Mouse (Mus musculus): Measurements from ENCODE around the gene Tmem251. TPM values are rescaled to one million over a fixed set of nuclear protein-coding genes. Genes with fewer than 3 reads are reported as not detected.

Tmem251 gene
- polyA plus RNA-seq, 1 experiment from 2014 or later = 9.5 TPM

- H3K36me3 ChIP-seq = no peaks in the 10 kb centered on the region
- 74% methylated on average over 10 of the region's 10 CpGs for WGBS
- H3K4me3 ChIP-seq = no peak overlapping the region
- ATAC-seq (ENCODE audit: borderline replicate concordance, extremely low read depth, low FRiP score, low TSS enrichment) = no peak
- no peaks in the 10 kb centered on the region for H3K27me3 ChIP-seq
- H3K9ac ChIP-seq = no peak overlapping the region
- H3K4me1 ChIP-seq = no peaks in the 10 kb centered on the region
- H3K9me3 ChIP-seq = no peaks in the 10 kb centered on the region
- H3K27ac ChIP-seq = no peak overlapping the region
- no peak overlapping the region for H3K4me2 ChIP-seq
Measured at GRCm38 (mm10) chr12:102714654-102715395, 28.7 kb upstream of the Tmem251 start.

DNA sequence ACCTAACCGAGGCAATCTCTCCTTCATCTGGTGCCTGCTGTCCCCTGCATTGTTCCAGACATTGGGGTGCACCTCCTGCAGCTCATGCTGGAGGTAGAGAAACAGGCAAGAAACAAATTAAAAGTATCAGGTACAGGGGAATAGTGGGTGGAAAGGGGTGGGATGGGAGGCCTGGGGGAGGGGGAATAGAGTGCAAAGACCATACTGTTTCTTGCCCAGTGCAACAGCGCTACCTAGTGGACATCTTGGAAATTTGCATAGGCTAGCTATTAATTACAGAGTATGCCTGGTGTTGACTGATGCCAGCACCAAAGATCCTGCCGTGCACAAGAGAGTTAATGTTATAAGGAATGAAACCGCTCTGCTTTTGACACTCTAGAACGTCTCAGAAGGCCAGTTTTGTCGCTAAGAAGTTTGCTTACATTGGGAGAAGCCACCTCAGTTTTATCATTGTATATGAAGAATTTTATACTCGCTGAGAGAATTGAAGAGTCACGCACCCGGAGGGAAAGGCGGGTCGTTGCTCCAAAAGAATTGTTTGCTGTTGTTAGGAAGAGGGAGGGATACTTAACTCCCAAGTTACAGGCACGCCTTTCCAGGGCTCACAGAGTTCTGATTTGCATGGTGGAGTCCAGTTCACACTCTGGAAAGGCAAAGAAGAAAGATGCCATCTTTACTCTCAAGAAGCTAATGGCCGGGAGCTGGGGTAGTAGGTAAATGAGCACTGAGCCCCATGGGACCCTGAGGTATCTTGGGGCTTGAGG, 23.8 kb upstream of the Tmem251 start:
- Histone ChIP-seq H3K9me3 (no peaks in the 10 kb centered on the region), H3K36me3 (no peaks in the 10 kb centered on the region), H3K4me1 (no peaks in the 10 kb centered on the region), H3K27me3 (no peaks in the 10 kb centered on the region), H3K4me2 (no peak overlapping the region), H3K9ac (no peak overlapping the region), H3K27ac (no peak overlapping the region), H3K4me3 (no peak overlapping the region)
- ATAC-seq (ENCODE audit: borderline replicate concordance, extremely low read depth, low FRiP score, low TSS enrichment) = no peak
- WGBS = 19% methylated on average over 13 of the region's 13 CpGs

DNA sequence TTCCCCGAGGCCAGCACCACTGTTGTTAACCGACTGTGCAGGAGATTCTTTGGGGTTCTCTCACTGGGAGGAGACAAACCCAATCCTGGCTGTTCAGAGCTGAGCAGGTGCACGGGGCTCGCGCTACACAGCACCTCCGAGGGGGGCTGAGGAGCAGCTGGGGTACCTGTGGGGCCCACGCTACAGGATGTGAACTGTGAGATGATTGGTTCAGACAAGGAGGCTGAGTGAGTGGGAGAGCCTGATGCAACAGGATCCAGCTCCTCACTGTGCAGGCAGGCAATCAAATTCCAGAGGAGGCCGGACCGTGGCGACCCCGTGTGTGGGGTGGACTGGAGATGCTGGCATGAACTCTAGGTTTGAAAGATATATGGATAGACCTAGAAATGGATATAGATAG, 21.1 kb upstream of the Tmem251 start:
- H3K4me2 ChIP-seq = no peak overlapping the region
- no peak overlapping the region for H3K9ac ChIP-seq
- WGBS = 48% methylated on average over 11 of the region's 11 CpGs
- H3K4me1 ChIP-seq = no peaks in the 10 kb centered on the region
- H3K27me3 ChIP-seq = no peaks in the 10 kb centered on the region
- H3K4me3 ChIP-seq = no peak overlapping the region
- H3K9me3 ChIP-seq = no peaks in the 10 kb centered on the region
- no peak for ATAC-seq (ENCODE audit: borderline replicate concordance, extremely low read depth, low FRiP score, low TSS enrichment)
- no peak overlapping the region for H3K27ac ChIP-seq
- H3K36me3 ChIP-seq = no peaks in the 10 kb centered on the region

GRCm38 (mm10) chr12:102722966-102723365, 20.6 kb upstream of the Tmem251 start:
- Histone ChIP-seq H3K27ac (no peak overlapping the region), H3K4me3 (no peak overlapping the region), H3K4me2 (no peak overlapping the region), H3K4me1 (no peaks in the 10 kb centered on the region), H3K36me3 (no peaks in the 10 kb centered on the region), H3K9me3 (no peaks in the 10 kb centered on the region), H3K9ac (no peak overlapping the region), H3K27me3 (no peaks in the 10 kb centered on the region)
- no peak for ATAC-seq (ENCODE audit: borderline replicate concordance, extremely low read depth, low FRiP score, low TSS enrichment)
- WGBS = 56% methylated on average over 8 of the region's 8 CpGs

- WGBS = 62% methylated on average over 6 of the region's 6 CpGs
- no peak for ATAC-seq (ENCODE audit: borderline replicate concordance, extremely low read depth, low FRiP score, low TSS enrichment)
Measured at GRCm38 (mm10) chr12:102723861-102724260, 19.7 kb upstream of the Tmem251 start.

DNA sequence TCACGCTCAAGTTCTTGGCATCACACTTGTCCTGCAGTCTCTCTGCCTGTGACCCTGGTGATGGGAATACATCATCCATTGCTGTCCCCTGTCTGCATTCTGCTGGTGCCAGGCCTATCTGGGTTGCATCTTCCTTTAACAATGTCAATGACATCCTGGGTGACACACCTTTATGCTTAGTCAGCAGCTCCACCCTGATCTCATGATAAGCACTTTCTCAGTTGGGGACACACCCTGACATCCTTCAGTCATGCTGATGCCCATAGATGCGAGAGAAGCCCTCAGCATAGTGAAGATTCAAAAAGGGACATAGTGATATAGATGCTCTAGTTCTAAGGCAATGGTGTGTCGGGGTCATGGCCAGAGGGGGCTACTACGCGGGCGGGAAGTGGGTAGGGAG, 18.4 kb upstream of the Tmem251 start:
- H3K27me3 ChIP-seq = no peaks in the 10 kb centered on the region
- H3K36me3 ChIP-seq = no peaks in the 10 kb centered on the region
- 87% methylated on average over 6 of the region's 6 CpGs for WGBS
- peaks cover 4% of the 10 kb centered on the region; the same call in 1 of the 2 replicates for H3K4me1 ChIP-seq
- no peak overlapping the region for H3K27ac ChIP-seq
- no peak overlapping the region for H3K9ac ChIP-seq
- no peak overlapping the region for H3K4me3 ChIP-seq
- no peaks in the 10 kb centered on the region for H3K9me3 ChIP-seq
- H3K4me2 ChIP-seq = no peak overlapping the region
- no peak for ATAC-seq (ENCODE audit: borderline replicate concordance, extremely low read depth, low FRiP score, low TSS enrichment)

More at GRCm38 (mm10) chr12:102723861-102724260, 19.7 kb upstream of the Tmem251 start:
- Histone ChIP-seq H3K27ac (no peak overlapping the region), H3K36me3 (no peaks in the 10 kb centered on the region), H3K4me3 (no peak overlapping the region), H3K27me3 (no peaks in the 10 kb centered on the region), H3K4me2 (no peak overlapping the region), H3K9me3 (no peaks in the 10 kb centered on the region), H3K9ac (no peak overlapping the region), H3K4me1 (no peaks in the 10 kb centered on the region)

DNA sequence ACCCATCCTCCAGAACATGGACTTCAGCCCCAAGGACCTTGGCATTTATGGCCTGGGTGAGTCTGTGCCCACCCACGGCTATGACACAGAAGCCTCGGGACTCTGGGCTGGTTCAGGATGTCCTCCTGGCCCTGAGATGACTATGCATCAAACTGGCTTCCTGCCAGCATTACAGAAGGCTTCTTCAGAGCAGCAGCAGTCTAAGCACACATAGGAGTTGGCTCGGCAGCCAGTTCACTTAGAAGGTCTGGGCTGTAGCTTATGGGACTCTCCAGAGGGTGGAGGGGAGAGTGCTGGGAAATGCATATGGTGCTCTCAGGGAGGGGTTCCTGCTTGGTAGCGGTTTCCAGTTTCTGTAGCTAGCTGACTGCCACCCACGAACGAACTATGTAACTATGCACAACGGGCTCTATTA, 17.8 kb upstream of the Tmem251 start:
- Histone ChIP-seq H3K36me3 (no peaks in the 10 kb centered on the region), H3K9me3 (no peaks in the 10 kb centered on the region), H3K9ac (no peak overlapping the region), H3K4me3 (no peak overlapping the region), H3K27ac (no peak overlapping the region), H3K4me2 (no peak overlapping the region), H3K27me3 (no peaks in the 10 kb centered on the region), H3K4me1 (peaks cover 10% of the 10 kb centered on the region; the same call in 1 of the 2 replicates)
- ATAC-seq (ENCODE audit: borderline replicate concordance, extremely low read depth, low FRiP score, low TSS enrichment) = no peak
- WGBS = 57% methylated on average over 7 of the region's 7 CpGs

- peak; percentile 94 for ATAC-seq (ENCODE audit: borderline replicate concordance, extremely low read depth, low FRiP score, low TSS enrichment)
- WGBS = 31% methylated on average over 26 of the region's 26 CpGs
- H3K4me3 ChIP-seq = peak overlapping the region; percentile 22
- H3K4me2 ChIP-seq = peak overlapping the region; percentile 49
- no peak overlapping the region for H3K9ac ChIP-seq
- H3K27ac ChIP-seq = 0 out of 2 replicates have a peak overlapping the region, but pooled peaks have one; percentile 51
- no peaks in the 10 kb centered on the region for H3K36me3 ChIP-seq
- no peaks in the 10 kb centered on the region for H3K27me3 ChIP-seq
- no peaks in the 10 kb centered on the region for H3K9me3 ChIP-seq
- peaks cover 15% of the 10 kb centered on the region; the same call in 1 of the 2 replicates for H3K4me1 ChIP-seq
Measured at GRCm38 (mm10) chr12:102729855-102730797, 13.4 kb upstream of the Tmem251 start.

- H3K36me3 ChIP-seq = no peaks in the 10 kb centered on the region
- 33% methylated on average over 16 of the region's 16 CpGs for WGBS
- H3K4me1 ChIP-seq = peaks cover 15% of the 10 kb centered on the region; the same call in 1 of the 2 replicates
- ATAC-seq (ENCODE audit: borderline replicate concordance, extremely low read depth, low FRiP score, low TSS enrichment) = peak; percentile 1; the same call in 1 of the 2 replicates
- H3K4me3 ChIP-seq = peak overlapping the region; percentile 22; the same call in 1 of the 2 replicates
- H3K9me3 ChIP-seq = no peaks in the 10 kb centered on the region
- peak overlapping the region; percentile 49 for H3K4me2 ChIP-seq
- no peak overlapping the region for H3K9ac ChIP-seq
- H3K27me3 ChIP-seq = no peaks in the 10 kb centered on the region
- H3K27ac ChIP-seq = 0 out of 2 replicates have a peak overlapping the region, but pooled peaks have one; percentile 51
Measured at GRCm38 (mm10) chr12:102730798-102731619, 12.6 kb upstream of the Tmem251 start.

- Histone ChIP-seq H3K36me3 (no peaks in the 10 kb centered on the region), H3K4me2 (no peak overlapping the region), H3K27ac (no peak overlapping the region), H3K4me3 (no peak overlapping the region), H3K4me1 (peaks cover 15% of the 10 kb centered on the region; the same call in 1 of the 2 replicates), H3K9ac (no peak overlapping the region), H3K9me3 (no peaks in the 10 kb centered on the region), H3K27me3 (no peaks in the 10 kb centered on the region)
- WGBS = 7% methylated on average over 5 of the region's 5 CpGs
- no peak for ATAC-seq (ENCODE audit: borderline replicate concordance, extremely low read depth, low FRiP score, low TSS enrichment)
Measured at GRCm38 (mm10) chr12:102733381-102733780, 10.2 kb upstream of the Tmem251 start.

DNA sequence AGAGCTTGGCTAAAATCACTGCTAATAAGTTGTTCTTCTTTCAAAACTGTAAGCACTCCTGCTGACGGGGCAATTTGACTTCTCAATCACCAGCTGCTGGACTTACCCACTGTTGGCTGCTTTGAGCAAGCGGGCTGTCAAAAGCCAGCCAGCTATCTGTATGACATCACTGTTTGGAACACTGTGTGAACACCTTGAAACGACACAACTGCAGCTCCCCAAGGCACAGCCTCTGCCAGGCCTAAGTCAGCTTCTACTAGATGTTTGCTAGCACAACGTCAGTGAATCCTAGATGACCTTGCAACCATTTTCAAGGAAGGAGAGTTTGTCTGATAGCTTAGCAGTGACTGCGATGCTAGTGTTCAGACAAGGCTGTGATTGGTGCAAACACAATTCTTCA, 4.5 kb upstream of the Tmem251 start:
- Histone ChIP-seq H3K9me3 (no peaks in the 10 kb centered on the region), H3K9ac (no peak overlapping the region), H3K4me3 (no peak overlapping the region), H3K27me3 (no peaks in the 10 kb centered on the region), H3K27ac (no peak overlapping the region), H3K4me2 (no peak overlapping the region), H3K36me3 (no peaks in the 10 kb centered on the region), H3K4me1 (peaks cover 11% of the 10 kb centered on the region)
- 69% methylated on average over 5 of the region's 5 CpGs for WGBS
- no peak for ATAC-seq (ENCODE audit: borderline replicate concordance, extremely low read depth, low FRiP score, low TSS enrichment)
